Mouse (Mus musculus): Measurements from ENCODE around the gene Armc6. TPM values are rescaled to one million over a fixed set of nuclear protein-coding genes. Genes with fewer than 3 reads are reported as not detected.

Gene Armc6
- polyA plus RNA-seq, 1 experiment: 96.9 TPM

DNA sequence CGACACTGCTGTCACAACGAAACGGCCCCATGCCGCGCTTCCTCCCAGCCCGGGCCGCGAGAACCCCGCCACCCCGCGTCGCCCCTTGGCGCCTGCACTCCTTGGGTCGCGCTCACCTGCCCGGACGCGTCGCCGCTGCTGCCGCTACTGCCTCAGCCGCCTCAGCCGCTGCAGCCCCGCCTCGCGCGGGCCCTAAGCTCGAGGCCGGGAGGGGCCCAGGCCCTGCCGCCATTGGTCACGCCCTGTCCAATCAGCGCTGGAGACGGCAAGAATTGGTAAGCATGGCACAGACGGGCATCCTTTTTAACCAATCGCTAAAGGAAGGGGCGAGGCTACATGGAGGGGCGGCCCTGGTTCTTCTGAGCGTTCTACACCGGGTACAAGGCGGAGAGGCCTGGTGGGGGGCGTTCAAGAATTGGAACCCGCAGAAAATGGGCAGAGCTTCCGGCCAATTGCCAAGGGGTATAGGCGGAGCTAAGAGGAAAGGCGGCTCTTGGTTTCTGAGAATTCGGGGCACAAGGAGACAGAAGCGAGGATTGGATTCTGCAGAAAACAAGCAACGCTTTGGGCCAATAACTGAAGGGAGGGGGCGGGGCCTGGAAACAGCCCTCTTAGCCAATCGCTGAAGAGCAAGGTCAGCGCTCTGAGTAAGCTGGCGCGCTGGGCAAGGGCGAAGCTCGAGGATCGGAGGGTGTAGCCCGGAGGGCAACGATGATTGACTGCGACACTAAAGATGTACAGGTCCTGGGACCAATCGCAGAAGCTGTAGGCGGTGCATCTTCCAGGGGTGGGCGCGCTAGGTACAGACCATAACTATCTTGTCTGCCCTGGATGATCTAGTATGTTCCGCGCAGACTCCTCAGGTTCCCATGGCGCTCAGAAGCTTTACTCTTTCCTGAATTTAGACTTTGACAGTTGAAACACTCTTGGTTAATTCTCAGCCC is 21.9 kb downstream of the Armc6 start, which contains the start of gene Slc25a42:
Gene Slc25a42, minus strand, starts transcription at position 194 of the 944 bp plus-strand sequence.
- TF ChIP-seq POLR2A (IDR thresholded peaks at IDR 0.05; ENCODE audit: borderline replicate concordance, extremely low read depth, insufficient read depth, insufficient read length, poor library complexity, severe bottlenecking) (peak; percentile 53; the same call in 1 of the 2 replicates), CTCF (IDR thresholded peaks at IDR 0.05; ENCODE audit: borderline replicate concordance, extremely low read depth, insufficient read depth, insufficient read length) (no peak)
- DNase-seq (ENCODE audit: low read depth): peak; percentile 100

DNA sequence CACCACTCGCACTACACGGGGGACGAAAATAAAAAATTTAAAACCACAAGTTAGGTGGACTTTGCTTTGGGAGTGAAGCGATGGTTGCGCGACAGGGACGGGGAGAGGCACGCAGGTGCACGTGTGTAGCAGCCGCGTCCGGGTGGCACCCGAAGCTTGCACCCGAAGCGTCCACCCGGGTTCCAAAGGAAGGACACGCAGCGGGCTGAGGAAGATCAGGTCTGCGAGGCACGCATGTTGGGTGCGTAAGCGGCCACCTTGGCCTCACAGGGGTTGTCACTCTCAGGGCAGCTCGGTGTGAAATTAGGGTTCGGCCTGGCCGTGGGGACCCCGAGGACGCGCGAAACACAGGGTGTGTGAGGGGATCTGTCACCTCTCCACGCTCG is 22.5 kb downstream of the Armc6 start:
- DNase-seq (ENCODE audit: low read depth): peak; percentile 32
- no peak for TF ChIP-seq POLR2A (IDR thresholded peaks at IDR 0.05; ENCODE audit: borderline replicate concordance, extremely low read depth, insufficient read depth, insufficient read length, poor library complexity, severe bottlenecking)
- TF ChIP-seq CTCF (IDR thresholded peaks at IDR 0.05; ENCODE audit: borderline replicate concordance, extremely low read depth, insufficient read depth, insufficient read length): no peak

DNA sequence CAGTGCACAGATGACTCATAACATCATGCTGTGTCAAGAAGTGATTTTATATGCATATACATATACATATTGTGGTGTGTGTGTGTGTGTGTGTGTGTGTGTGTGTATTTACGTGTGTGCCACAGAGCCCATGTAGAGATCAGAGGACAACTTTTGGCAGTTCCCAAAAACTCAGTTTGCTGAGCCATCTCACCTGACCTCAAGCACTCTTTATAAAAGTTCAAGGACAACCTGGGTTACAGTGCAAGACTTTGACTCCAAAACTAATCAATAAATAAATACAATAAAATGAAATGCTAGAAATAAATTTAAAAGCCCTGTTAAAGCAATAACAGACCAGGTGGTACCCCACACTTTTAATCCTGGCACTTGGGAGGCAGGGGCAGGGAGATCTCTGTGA is 23.0 kb downstream of the Armc6 start:
- no peak for DNase-seq (ENCODE audit: low read depth)

DNA sequence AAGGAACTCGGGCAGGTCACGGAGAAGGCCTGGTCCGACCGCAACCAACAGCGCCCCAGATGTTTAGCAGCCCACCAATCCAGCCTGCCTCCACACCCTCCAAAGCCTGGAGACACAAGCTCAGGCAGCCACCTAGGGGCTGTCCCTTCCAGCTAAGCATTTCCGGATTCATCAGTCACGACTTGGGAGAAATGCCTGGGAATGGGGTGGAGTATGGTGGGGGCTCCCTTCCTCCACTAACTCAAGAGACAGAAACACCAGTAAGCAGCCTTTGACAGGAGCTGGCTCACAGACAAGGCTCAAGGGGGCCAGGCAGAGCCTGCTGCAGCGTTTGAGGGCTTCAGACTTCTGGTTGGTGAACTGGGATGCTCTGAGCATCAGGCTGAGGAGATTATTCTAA is 23.7 kb downstream of the Armc6 start:
- DNase-seq (ENCODE audit: low read depth): no peak
- TF ChIP-seq POLR2A (IDR thresholded peaks at IDR 0.05; ENCODE audit: borderline replicate concordance, extremely low read depth, insufficient read depth, insufficient read length, poor library complexity, severe bottlenecking) (no peak), CTCF (IDR thresholded peaks at IDR 0.05; ENCODE audit: borderline replicate concordance, extremely low read depth, insufficient read depth, insufficient read length) (no peak)

More for the DNA sequence above, 23.0 kb downstream of the Armc6 start:
- TF ChIP-seq CTCF (IDR thresholded peaks at IDR 0.05; ENCODE audit: borderline replicate concordance, extremely low read depth, insufficient read depth, insufficient read length) (no peak), POLR2A (IDR thresholded peaks at IDR 0.05; ENCODE audit: borderline replicate concordance, extremely low read depth, insufficient read depth, insufficient read length, poor library complexity, severe bottlenecking) (no peak)

DNA sequence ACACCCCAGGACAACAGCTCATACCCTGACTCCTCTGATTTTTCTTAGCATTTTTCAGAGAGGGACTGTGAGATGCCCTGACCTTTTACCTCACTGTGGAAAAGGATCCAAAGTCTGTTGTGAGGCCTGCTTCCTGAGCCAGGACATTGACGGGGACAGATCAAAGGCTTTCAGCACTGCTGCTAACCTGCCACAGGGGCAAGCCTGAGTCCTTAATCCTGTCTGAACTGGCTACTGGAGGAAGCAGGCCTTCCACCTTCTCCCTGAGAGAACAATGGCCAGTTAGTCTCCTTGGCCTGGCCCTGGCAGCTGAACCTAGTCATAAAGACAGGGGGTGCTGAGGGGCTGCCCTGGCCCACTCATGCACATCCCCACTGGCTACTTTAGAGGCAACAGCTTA is 26.1 kb downstream of the Armc6 start:
- TF ChIP-seq POLR2A (IDR thresholded peaks at IDR 0.05; ENCODE audit: borderline replicate concordance, extremely low read depth, insufficient read depth, insufficient read length, poor library complexity, severe bottlenecking) (no peak), CTCF (IDR thresholded peaks at IDR 0.05; ENCODE audit: borderline replicate concordance, extremely low read depth, insufficient read depth, insufficient read length) (no peak)
- no peak for DNase-seq (ENCODE audit: low read depth)

DNA sequence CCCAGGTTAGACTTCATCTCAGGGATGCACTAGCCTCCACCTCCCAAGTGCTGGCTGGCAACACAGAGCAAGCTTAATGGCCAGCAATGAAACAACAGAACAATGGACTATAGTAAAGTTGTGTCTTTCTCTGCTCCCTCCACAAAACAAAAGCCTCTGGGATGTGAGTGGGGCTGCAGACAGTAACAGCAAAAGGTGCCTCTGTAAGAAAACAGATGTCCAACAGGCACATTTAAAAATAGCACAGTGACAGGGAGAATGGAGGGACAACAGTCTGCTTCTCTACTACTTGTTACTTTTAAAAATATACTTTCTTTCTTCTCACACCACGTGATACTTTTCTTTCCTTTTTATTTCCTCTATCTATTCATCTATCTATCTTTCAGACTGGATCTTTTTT is 29.5 kb downstream of the Armc6 start:
- no peak for DNase-seq (ENCODE audit: low read depth)
- no peak for TF ChIP-seq CTCF (IDR thresholded peaks at IDR 0.05; ENCODE audit: borderline replicate concordance, extremely low read depth, insufficient read depth, insufficient read length)
- no peak for TF ChIP-seq POLR2A (IDR thresholded peaks at IDR 0.05; ENCODE audit: borderline replicate concordance, extremely low read depth, insufficient read depth, insufficient read length, poor library complexity, severe bottlenecking)

DNA sequence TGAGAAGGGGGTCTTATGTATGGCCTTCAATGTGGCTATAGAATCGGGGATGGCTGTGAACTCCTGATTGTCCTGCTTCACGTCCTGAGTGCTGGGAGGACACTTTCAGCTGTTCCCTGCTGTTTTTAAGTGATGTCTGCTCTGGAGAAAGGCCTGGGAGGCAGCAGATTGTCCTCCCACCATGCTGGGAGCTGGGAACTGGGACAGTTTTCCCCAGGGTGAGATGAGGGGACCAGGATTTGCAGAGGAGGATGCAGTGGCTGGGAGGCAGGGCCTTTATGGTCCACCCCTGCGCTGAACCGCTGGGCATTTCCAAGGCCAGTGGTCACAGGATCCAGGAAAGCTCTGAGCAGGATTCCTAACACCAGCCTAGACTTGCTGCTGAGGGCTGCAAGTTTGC is 31.2 kb downstream of the Armc6 start:
- TF ChIP-seq CTCF (IDR thresholded peaks at IDR 0.05; ENCODE audit: borderline replicate concordance, extremely low read depth, insufficient read depth, insufficient read length) (no peak), POLR2A (IDR thresholded peaks at IDR 0.05; ENCODE audit: borderline replicate concordance, extremely low read depth, insufficient read depth, insufficient read length, poor library complexity, severe bottlenecking) (no peak)
- no peak for DNase-seq (ENCODE audit: low read depth)

DNA sequence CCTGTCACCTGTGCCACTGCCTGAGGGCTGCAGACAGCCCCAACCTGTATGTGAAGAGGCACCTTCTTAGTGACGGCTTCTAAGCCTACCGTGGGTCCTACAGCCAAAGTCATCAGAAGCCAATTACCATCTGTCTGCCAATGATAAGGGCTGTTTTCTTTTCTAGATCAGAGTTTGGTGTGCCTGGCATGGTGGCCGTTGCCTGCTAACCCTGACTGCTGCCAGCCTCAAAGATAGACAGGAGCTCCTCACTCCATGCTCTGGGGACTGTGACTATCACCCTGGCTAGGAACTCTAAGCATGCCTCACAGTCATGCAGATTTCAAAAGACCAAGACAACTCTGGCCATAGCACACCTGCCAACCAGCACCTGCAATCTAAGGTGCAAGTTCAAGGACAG is 32.8 kb downstream of the Armc6 start:
- no peak for DNase-seq (ENCODE audit: low read depth)
- no peak for TF ChIP-seq CTCF (IDR thresholded peaks at IDR 0.05; ENCODE audit: borderline replicate concordance, extremely low read depth, insufficient read depth, insufficient read length)
- no peak for TF ChIP-seq POLR2A (IDR thresholded peaks at IDR 0.05; ENCODE audit: borderline replicate concordance, extremely low read depth, insufficient read depth, insufficient read length, poor library complexity, severe bottlenecking)

DNA sequence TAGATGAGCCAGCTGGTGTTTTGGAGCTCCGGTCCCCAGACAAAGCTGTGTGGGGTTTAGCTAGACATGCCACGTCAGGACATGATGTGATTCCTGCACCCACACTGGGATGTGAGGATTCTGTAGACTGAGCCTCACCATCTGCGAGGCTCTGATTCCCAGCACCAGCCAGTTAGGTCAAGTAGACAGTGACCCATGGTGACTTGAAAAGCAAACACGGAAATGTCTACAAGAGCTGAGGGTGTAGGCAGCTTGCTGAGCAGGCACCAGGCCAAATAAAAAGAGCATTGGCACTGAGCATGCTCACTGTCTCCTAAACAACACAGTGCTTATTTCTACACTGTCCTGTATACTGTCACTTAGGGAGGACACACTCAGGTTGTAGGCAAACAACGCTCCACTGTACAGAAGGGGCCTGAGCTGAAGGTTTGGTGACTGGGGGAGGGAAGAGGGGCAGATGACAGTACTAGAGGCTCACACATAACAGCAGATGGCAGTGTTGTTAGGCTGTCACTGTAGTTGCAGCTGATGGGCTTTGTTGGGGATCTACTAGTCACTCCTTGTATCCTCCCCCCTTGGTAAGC is 34.1 kb downstream of the Armc6 start:
- TF ChIP-seq POLR2A (IDR thresholded peaks at IDR 0.05; ENCODE audit: borderline replicate concordance, extremely low read depth, insufficient read depth, insufficient read length, poor library complexity, severe bottlenecking): no peak
- TF ChIP-seq CTCF (IDR thresholded peaks at IDR 0.05; ENCODE audit: borderline replicate concordance, extremely low read depth, insufficient read depth, insufficient read length): no peak; the same call in 1 of the 2 replicates
- peak; percentile 62 for DNase-seq (ENCODE audit: low read depth)

DNA sequence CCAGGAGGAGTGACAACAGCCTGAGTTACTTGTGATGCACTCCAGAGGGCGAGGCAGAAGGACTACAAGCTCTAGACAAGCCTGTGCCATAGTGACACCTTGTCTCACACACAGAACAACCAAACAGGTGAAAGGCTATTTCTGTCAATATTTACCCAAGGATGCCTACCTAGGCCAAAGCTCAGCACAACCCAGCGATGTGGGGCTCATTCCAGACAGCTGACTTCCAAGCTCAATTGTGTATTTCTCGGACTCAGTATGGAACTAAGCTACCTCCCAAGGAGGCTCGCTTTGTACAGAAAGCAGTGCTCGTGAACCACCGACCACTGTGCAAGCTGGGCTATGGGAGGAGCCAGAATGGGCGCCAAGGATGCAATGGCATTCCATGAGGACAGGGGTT is 36.7 kb downstream of the Armc6 start:
- no peak for TF ChIP-seq CTCF (IDR thresholded peaks at IDR 0.05; ENCODE audit: borderline replicate concordance, extremely low read depth, insufficient read depth, insufficient read length)
- no peak for TF ChIP-seq POLR2A (IDR thresholded peaks at IDR 0.05; ENCODE audit: borderline replicate concordance, extremely low read depth, insufficient read depth, insufficient read length, poor library complexity, severe bottlenecking)
- peak; percentile 5 for DNase-seq (ENCODE audit: low read depth)

DNA sequence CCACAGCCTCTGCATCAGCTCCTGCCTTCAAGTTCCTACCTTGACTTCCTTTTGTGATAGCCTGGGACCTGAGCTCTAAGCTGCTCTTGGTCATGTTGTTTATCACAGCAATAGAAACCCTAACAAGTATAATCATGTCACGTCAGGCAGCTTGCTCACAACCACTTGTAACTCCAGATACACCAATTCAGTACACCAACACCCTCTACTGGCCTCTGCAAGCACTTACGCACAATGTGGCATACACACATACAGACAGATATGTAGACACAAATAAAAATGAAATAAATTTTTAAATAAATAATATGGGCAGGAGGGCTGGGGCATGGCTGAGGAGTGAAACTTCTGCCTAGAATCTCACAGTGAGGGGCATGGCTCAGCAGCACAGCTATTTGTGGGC is 38.5 kb downstream of the Armc6 start:
- no peak for DNase-seq (ENCODE audit: low read depth)
- TF ChIP-seq CTCF (IDR thresholded peaks at IDR 0.05; ENCODE audit: borderline replicate concordance, extremely low read depth, insufficient read depth, insufficient read length) (peak; percentile 2; the same call in 1 of the 2 replicates), POLR2A (IDR thresholded peaks at IDR 0.05; ENCODE audit: borderline replicate concordance, extremely low read depth, insufficient read depth, insufficient read length, poor library complexity, severe bottlenecking) (no peak)
